Comparison of ENCODE assay signal across 8 mouse cellular contexts in genomic region chr2:156774738-156775454, GRCm38 (mm10). TPM values are rescaled to one million over a fixed set of nuclear protein-coding genes. Genes with fewer than 3 reads are reported as not detected.
DNase-seq lines count a peak whose midpoint lies in the region; ATAC-seq and TF ChIP-seq lines count a peak whose summit lies in the region.

Gene Myl9 (plus strand): TSS chr2:156775420.

- H3K27ac ChIP-seq in embryonic facial prominence, embryonic 12.5 days: peak within 1 kb of the TSS; percentile 84
- peak within 1 kb of the TSS; percentile 94 for H3K27ac ChIP-seq in heart, embryonic 11.5 days (ENCODE audit: low read depth, low read length)
- peak within 1 kb of the TSS; percentile 96 for H3K27ac ChIP-seq in lung, embryonic 14.5 days (ENCODE audit: low read depth)

- peak within 1 kb of the TSS; percentile 57 for H3K9ac ChIP-seq in embryonic facial prominence, embryonic 12.5 days
- peak within 1 kb of the TSS; percentile 87 for H3K9ac ChIP-seq in heart, embryonic 11.5 days (ENCODE audit: low read depth, low read length)
- peak within 1 kb of the TSS; percentile 64 for H3K9ac ChIP-seq in lung, embryonic 14.5 days

- no peak for TF ChIP-seq CTCF in lung, embryonic 14.5 days (IDR thresholded peaks at IDR 0.05; ENCODE audit: low read depth)

- H3K9me3 ChIP-seq in embryonic facial prominence, embryonic 12.5 days: no peaks in the 10 kb centered on the region
- H3K9me3 ChIP-seq in heart, embryonic 11.5 days (replicated peaks; ENCODE audit: control insufficient read depth, low read length): no peaks in the 10 kb centered on the region
- H3K9me3 ChIP-seq in lung, embryonic 14.5 days (ENCODE audit: low read depth, low read length): no peaks in the 10 kb centered on the region

- ATAC-seq in embryonic facial prominence, embryonic 12.5 days (ENCODE audit: insufficient number of reproducible peaks, insufficient read depth, low FRiP score, low TSS enrichment): peak; percentile 84
- ATAC-seq in heart, embryonic 11.5 days (replicated peaks; ENCODE audit: insufficient number of reproducible peaks, low FRiP score, low TSS enrichment): peak; percentile 79
- ATAC-seq in lung, embryonic 14.5 days (ENCODE audit: insufficient read depth): peak; percentile 92

- peak; percentile 55 for DNase-seq in ovary, adult 18-20 months (ENCODE audit: low spot score)
- DNase-seq in ovary, postnatal 14 days (ENCODE audit: low spot score): no peak
- DNase-seq in kidney, postnatal 10 days: peak; percentile 85
- DNase-seq in lung, embryonic 14.5 days: peak; percentile 91
- DNase-seq in retina, postnatal 1 day: peak; percentile 83
- DNase-seq in right cerebral cortex, postnatal 25 days: no peak

- WGBS in embryonic facial prominence, embryonic 12.5 days: 2% methylated on average over 28 of the region's 28 CpGs
- WGBS in heart, embryonic 11.5 days (ENCODE audit: insufficient replicate concordance): 2% methylated on average over 28 of the region's 28 CpGs
- 2% methylated on average over 28 of the region's 28 CpGs for WGBS in lung, embryonic 14.5 days

- H3K4me2 ChIP-seq in embryonic facial prominence, embryonic 12.5 days (replicated peaks): peak within 1 kb of the TSS; percentile 63
- H3K4me2 ChIP-seq in heart, embryonic 11.5 days: peak within 1 kb of the TSS; percentile 75
- H3K4me2 ChIP-seq in lung, embryonic 14.5 days: peak within 1 kb of the TSS; percentile 69

- peak within 1 kb of the TSS; percentile 35 for H3K4me3 ChIP-seq in embryonic facial prominence, embryonic 12.5 days
- H3K4me3 ChIP-seq in heart, embryonic 11.5 days (ENCODE audit: low read depth, low read length): peak within 1 kb of the TSS; percentile 58
- H3K4me3 ChIP-seq in lung, embryonic 14.5 days (ENCODE audit: low read depth, low read length): peak within 1 kb of the TSS; percentile 44

- no peaks in the 10 kb centered on the region for H3K27me3 ChIP-seq in embryonic facial prominence, embryonic 12.5 days
- H3K27me3 ChIP-seq in heart, embryonic 11.5 days (ENCODE audit: control insufficient read depth, insufficient read depth, low read length): no peaks in the 10 kb centered on the region
- no peaks in the 10 kb centered on the region for H3K27me3 ChIP-seq in lung, embryonic 14.5 days (ENCODE audit: insufficient read depth, low read length)

- H3K4me1 ChIP-seq in embryonic facial prominence, embryonic 12.5 days: peaks cover 22% of the 10 kb centered on the region
- H3K4me1 ChIP-seq in heart, embryonic 11.5 days (ENCODE audit: control insufficient read depth, insufficient read depth, low read length): peaks cover 30% of the 10 kb centered on the region
- H3K4me1 ChIP-seq in lung, embryonic 14.5 days (ENCODE audit: insufficient read depth): peaks cover 17% of the 10 kb centered on the region

- H3K36me3 ChIP-seq in embryonic facial prominence, embryonic 12.5 days: no peaks in the 10 kb centered on the region
- H3K36me3 ChIP-seq in heart, embryonic 11.5 days (ENCODE audit: control insufficient read depth, insufficient read depth, low read length): no peaks in the 10 kb centered on the region
- H3K36me3 ChIP-seq in lung, embryonic 14.5 days (ENCODE audit: insufficient read depth): peaks cover 3% of the 10 kb centered on the region; the same call in 1 of the 2 replicates

RNA-seq across cellular contexts. Expression of gene Myl9, which starts in this region (rescaled TPM):
- polyA plus RNA-seq in embryonic facial prominence, embryonic 12.5 days (2016; fragmentation: Nextera tagmentation; extraction: Ambion mirVana): 182 and 184 TPM in 2 replicates
- 2,229 and 2,268 TPM in 2 replicates for polyA plus RNA-seq in heart, embryonic 11.5 days (2014; fragmentation: Nextera tagmentation; extraction: Ambion mirVana)
- polyA plus RNA-seq in lung, embryonic 14.5 days (2014; fragmentation: Nextera tagmentation; extraction: Ambion mirVana): 397 and 446 TPM in 2 replicates

Comparison
In these comparisons a context has a peak if more than half of its experiments do, and no peak if none do; other contexts are left out.
1. DNase-seq: peak in ovary, adult 18-20 months (single experiment), kidney, postnatal 10 days (single experiment), lung, embryonic 14.5 days (single experiment) and retina, postnatal 1 day (single experiment); none in ovary, postnatal 14 days (single experiment) and right cerebral cortex, postnatal 25 days (single experiment).
2. Peak in every context shown above with its lines, with median percentiles within 50 percentile points of each other: ATAC-seq, H3K27ac ChIP-seq, H3K4me2 ChIP-seq, H3K4me3 ChIP-seq and H3K9ac ChIP-seq.